Mouse (Mus musculus) heart, adult 8-10 months (tissue): ENCODE measurements around the gene Iqschfp. TPM values are rescaled to one million over a fixed set of nuclear protein-coding genes. Genes with fewer than 3 reads are reported as not detected.

Source experiments
- DNase-seq: peaks from one replicate; pipeline ENCODE4 v3.0.0; 2022; ENCODE audit warnings: low spot score
- total RNA-seq, 4 experiments: library from RNA; stranded (reverse); gene quantifications; 2 replicates each; pipeline ENCODE4 v1.2.4; 2022

The Iqschfp gene
- total RNA-seq, 4 experiments from 2014 or later: not detected

GRCm38 (mm10) chr3:68493170-68493585 lies 601.1 kb downstream of the Iqschfp start:
- peak; percentile 84 for DNase-seq

GRCm38 (mm10) chr3:68493586-68494295 lies 601.7 kb downstream of the Iqschfp start:
- peak; percentile 78 for DNase-seq

DNA sequence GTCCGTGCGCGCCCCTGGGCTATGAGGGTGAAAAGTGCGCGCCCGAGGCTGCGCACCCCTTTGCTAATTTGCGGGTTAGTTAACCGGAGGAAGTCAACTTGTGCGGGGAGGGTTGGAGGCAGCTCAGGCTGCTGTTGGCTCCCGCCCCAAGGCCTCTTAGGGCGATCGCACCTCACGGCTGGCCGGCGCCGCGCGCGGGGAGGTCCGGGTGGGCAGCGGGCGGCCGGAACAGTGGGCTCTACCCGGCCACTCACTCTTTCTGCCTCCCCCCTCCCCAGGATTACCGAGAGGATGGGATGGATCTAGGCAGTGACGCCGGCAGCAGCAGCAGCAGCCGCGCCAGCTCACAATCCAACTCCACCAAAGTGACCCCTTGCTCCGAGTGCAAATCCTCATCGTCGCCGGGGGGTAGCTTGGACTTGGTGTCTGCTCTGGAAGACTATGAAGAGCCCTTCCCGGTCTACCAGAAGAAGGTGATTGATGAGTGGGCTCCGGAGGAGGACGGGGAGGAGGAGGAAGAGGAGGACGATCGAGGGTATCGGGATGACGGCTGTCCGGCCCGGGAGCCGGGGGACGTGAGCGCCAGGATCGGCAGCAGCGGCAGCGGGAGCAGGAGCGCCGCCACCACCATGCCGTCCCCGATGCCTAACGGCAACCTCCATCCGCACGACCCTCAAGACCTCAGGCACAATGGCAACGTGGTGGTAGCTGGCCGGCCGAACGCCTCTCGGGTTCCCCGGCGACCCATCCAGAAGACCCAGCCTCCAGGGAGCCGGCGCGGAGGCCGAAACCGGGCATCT lies 602.5 kb downstream of the Iqschfp start:
- DNase-seq: peak; percentile 22

- peak; percentile 71 for DNase-seq
Observed at GRCm38 (mm10) chr3:68495096-68495735, 603.2 kb downstream of the Iqschfp start.

DNA sequence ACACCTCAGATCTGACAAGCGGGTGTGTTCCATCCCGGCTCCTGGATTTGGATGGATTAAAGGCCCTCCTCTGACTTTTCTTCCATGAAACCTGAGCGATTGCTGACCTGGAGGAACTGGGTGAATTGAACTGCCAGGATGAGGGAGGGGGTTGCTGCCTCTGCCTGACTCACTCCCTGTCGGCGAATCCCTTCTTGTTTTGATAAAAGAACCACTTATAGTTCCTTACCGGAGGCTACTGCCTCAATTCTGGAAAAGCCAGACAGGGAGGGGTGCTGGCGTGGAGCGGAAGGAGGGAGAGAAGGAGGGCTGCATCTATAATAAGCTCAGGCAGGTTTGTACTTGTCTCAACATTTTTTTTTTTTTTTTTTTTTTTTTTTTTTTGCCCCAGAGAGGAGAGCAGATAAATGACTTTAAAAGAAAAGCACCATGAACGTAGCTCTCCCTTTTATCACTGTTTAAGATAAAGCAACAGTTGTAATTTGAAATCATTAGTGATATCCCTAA lies 603.8 kb downstream of the Iqschfp start:
- DNase-seq: no peak

DNA sequence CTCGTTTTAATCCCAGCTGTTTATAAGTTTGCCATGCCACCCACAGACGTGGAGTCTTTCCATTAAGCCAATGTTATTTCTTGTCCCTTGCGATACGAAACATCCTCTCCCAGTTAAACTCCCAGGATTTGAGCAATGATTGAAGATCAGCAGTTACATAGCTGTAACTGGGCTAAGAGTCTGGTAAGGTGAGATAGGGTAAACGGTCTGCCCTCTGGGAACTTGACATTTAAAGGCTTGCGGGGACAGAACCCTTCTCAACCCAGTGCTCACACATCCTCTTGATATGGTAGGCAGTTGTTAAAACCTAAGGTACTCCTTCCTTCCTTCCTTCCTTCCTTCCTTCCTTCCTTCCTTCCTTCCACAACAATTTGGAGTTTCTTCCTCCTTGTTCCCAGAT lies 604.5 kb downstream of the Iqschfp start:
- DNase-seq: no peak

GRCm38 (mm10) chr3:68499532-68500152 lies 607.6 kb downstream of the Iqschfp start:
- DNase-seq: no peak

DNA sequence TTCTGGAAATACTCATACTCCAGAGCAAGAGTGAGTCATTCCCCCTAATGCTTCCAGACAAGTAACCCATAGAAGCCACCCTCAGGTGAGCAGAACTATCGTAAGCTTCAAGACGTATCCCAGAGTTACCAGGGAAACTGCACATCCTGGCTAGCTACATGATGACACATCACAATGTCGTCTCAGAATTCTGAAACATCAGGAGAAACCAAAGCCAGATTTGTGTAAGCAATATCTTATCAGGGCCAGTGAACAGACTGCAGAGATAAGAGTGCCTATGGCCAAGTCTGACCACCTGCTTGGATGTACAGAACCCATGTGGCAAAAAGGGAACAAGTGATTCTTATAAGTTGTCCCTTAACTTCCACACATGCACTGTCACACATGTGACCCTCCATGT lies 612.8 kb downstream of the Iqschfp start:
- no peak for DNase-seq

- no peak for DNase-seq
Observed at GRCm38 (mm10) chr3:68506769-68507318, 614.8 kb downstream of the Iqschfp start.

DNA sequence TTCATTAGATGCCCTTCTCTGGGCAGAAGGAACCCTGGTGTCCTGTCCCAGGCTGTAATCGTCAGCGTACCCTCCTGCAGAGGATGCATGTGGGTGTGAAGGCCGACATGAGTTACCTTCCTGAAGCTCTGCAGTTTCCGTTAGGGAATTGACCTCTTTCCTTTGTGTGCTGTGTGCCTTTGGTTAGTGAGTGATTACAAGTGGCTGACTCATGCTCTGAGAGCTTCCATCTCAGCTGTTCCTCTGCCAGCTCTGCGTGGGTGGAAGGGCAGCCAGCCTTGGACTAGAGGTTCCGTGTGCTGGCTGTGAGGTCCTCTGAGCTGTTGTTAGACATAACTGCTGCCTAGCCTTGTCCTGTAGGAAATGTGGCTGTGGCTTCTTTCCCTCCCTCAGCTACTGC lies 616.6 kb downstream of the Iqschfp start:
- DNase-seq: peak; percentile 81

GRCm38 (mm10) chr3:68510872-68511271 lies 618.8 kb downstream of the Iqschfp start:
- DNase-seq: no peak

- DNase-seq: no peak
Observed at GRCm38 (mm10) chr3:68511744-68512143, 619.7 kb downstream of the Iqschfp start.

- DNase-seq: no peak
Observed at GRCm38 (mm10) chr3:68512327-68512726, 620.3 kb downstream of the Iqschfp start.

- DNase-seq: no peak
Observed at GRCm38 (mm10) chr3:68513340-68514119, 621.5 kb downstream of the Iqschfp start.

DNA sequence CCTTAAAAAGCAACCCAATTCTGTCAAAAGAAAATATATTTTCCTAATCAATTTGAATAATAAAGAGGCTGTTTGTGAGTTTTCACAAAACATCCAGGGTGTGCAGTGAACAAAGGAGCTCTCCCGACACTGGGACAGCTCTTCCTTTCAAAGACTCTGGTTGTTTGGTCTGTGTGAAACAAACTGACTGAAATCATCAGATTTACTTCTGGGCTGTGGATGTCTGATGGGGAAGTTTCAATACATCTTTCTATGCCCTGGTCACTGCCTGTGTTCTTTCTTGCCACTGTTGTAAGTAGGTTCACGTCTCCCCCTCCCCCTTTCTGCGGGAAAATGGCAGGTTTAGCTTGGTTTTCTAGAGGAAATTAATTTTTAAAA lies 622.1 kb downstream of the Iqschfp start:
- DNase-seq: no peak

DNA sequence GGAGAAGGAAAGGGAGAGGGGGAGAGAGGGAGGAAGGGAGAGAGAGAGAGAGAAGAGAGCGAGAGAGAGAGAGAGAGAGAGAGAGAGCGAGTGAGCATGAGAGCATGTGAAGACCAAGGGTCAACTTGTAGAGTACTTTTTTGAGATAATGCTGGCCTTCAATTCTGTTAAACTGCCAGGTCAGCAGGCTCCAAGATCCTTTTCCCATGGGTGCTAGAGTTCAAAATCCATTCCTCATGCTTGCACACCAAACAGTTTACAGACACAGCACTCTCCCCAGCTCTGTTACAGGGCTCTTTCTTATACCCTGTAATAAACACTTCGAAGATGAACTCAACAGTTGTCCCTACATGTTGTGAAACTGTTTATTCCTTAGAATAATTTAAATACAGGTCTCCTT lies 622.7 kb downstream of the Iqschfp start:
- DNase-seq: no peak

DNA sequence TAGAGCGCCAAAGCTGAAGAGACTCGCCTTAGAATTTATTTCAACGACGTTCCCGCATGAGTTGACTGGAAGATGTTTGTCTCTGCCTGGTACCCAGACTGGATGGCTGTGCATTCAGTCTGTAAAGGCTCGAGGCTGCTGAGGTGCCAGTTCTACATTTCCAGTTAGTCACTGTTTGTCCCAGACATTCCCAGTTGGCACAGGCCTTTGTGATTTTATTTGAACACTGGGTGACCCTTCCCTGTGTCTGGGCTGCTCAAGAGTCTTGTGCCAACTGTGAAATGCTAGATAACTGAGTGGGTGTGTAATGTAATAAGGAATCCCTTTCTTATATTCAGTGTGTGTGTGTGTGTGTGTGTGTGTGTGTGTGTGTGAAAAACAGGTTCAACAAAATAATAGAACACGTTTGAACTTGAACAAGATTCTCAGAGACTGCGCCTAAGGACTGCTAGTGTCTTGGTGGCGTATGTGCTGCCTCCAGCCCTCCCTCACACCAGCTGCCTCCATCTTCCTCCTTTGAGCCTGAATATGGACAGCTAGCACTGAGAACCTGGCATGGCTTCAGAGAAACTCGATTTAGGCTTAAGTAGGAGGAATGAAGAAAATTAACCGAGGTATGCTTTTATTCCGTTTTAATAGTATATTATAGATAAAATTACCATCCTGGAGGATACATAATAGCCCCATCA lies 624.5 kb downstream of the Iqschfp start:
- DNase-seq: no peak

- DNase-seq: no peak
Observed at GRCm38 (mm10) chr3:68517236-68517635, 625.2 kb downstream of the Iqschfp start.

- no peak for DNase-seq
Observed at GRCm38 (mm10) chr3:68518041-68518440, 626.0 kb downstream of the Iqschfp start.

- DNase-seq: no peak
Observed at GRCm38 (mm10) chr3:68518586-68518985, 626.6 kb downstream of the Iqschfp start.
